Mouse (Mus musculus) right cerebral cortex, adult 2 months (tissue): ENCODE data around the gene Dnajc11.
A peak's percentile ranks its signal among the peaks of the same experiment; 100 is the strongest.

ENCODE experiments used
- DNase-seq, 2 experiments: peaks; one replicate each; pipeline ENCODE4 v3.0.0; 2021 to 2022; ENCODE audit warnings: low spot score in 2 of 2

Dnajc11 gene

GRCm38 (mm10) chr4:151933505-151934214 lies at the start of gene Dnajc11:
Gene Dnajc11, plus strand, starts transcription at chr4:151933691.
- peak; percentile 90 to 94 for DNase-seq

GRCm38 (mm10) chr4:151893241-151893640 lies 40.2 kb upstream of the Dnajc11 start:
- no peak for DNase-seq

- no peak for DNase-seq
Observed at GRCm38 (mm10) chr4:151894926-151895325, 38.6 kb upstream of the Dnajc11 start.

GRCm38 (mm10) chr4:151895624-151896023 lies 37.9 kb upstream of the Dnajc11 start:
- no peak for DNase-seq

- no peak for DNase-seq
Observed at GRCm38 (mm10) chr4:151897069-151897617, 36.3 kb upstream of the Dnajc11 start.

- no peak for DNase-seq
Observed at GRCm38 (mm10) chr4:151898600-151899245, 34.8 kb upstream of the Dnajc11 start.

DNA sequence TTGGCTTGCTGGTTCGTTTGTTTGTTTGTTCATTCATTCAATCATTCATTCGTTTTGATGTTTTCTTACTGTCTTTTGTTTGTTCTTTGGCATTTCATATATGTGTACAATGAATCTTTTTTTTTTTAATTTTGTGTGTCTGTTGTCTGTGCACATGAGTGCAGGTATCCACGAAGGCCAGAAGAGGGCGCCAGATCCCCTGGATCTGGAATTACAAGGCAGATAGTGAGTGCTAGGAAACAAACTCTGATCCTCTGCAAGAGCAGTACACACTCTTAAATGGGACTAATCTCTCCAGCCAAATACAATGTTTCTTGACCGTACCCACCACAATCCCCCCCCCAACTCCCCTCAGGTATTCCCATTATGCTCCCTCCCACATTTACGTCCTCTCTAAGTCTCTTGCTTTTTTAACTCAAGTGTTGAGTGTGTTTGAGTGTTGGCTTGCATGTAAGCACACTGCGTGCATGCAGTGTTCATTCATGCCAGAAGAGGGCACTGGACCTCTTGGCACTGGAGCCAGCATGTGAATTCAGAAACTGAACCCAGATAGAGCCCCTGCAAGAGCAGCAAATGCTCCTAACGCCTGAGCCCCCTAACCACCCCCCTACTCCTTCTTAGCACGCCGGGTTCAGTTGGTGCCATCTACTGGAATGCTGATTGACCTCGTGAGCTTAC lies 33.6 kb upstream of the Dnajc11 start:
- DNase-seq: no peak

GRCm38 (mm10) chr4:151900735-151901134 lies 32.8 kb upstream of the Dnajc11 start:
- no peak for DNase-seq

GRCm38 (mm10) chr4:151901422-151901821 lies 32.1 kb upstream of the Dnajc11 start:
- no peak for DNase-seq

- DNase-seq: no peak
Observed at GRCm38 (mm10) chr4:151902046-151902688, 31.3 kb upstream of the Dnajc11 start.

GRCm38 (mm10) chr4:151902689-151903241 lies 30.7 kb upstream of the Dnajc11 start:
- DNase-seq: no peak

DNA sequence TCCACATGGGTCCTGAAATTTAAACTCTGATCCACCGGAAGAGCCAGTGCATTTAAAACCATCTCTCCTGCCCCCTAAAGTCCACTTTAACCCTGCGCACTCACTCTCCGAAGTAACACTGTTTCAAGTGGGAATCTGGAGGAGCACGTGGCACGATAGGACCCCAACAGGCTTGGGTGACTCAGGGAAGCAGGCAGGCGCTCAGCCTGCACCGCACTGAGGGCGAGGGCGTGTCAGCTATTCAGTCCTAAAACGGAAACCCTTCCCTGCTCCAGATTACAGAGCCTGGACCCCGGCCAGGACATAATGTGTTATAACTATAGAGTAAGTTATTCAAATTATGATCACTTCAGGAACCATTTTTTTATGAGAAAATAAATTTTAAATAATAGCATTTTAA lies 29.4 kb upstream of the Dnajc11 start:
- DNase-seq: no peak

GRCm38 (mm10) chr4:151905621-151906020 lies 27.9 kb upstream of the Dnajc11 start:
- DNase-seq: no peak

GRCm38 (mm10) chr4:151907577-151908343 lies 25.7 kb upstream of the Dnajc11 start:
- DNase-seq: no peak

DNA sequence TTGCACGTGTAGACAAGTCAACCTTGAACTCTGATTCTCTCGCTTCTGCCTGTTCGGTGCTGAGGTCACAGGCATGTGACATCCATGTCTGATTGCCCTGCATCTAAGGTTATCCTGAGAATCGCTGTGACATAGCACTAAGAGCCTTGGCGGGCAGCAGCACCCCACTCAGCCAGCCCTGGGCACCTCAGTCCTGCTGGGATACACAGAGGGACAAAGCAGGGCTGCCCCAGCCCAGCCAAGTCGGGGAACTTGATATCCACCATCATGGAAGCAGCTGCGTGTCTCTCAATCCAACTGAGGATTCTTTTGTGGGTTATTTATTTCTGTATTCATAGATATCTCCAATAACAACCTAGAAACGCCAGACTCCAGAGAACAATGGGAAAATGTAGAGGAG lies 24.7 kb upstream of the Dnajc11 start:
- DNase-seq: no peak

GRCm38 (mm10) chr4:151916271-151916670 lies 17.2 kb upstream of the Dnajc11 start:
- DNase-seq: no peak

GRCm38 (mm10) chr4:151919135-151919840 lies 14.2 kb upstream of the Dnajc11 start:
- DNase-seq: no peak

GRCm38 (mm10) chr4:151919900-151920643 lies 13.4 kb upstream of the Dnajc11 start:
- DNase-seq: peak; percentile 42 to 67

DNA sequence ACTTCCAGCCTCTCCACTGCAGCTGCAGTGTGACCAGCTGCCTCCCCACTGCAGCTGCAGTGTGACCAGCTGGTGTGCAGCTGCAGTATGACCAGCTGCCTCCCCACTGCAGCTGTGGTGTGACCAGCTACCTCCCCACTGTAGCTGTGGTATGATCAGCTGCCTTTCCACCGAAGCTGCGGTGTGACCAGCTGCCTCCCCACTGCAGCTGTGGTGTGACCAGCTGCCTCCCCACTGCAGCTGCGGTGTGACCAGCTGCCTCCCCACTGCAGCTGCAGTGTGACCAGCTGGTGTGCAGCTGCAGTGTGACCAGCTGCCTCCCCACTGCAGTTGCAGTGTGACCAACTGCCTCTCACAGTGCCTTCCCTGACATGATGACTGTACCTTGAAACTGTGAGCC lies 11.4 kb upstream of the Dnajc11 start:
- DNase-seq: no peak
